Mouse (Mus musculus) myocyte (in vitro differentiated cells): ENCODE measurements around the gene Cd2ap. TPM values are rescaled to one million over a fixed set of nuclear protein-coding genes. Genes with fewer than 3 reads are reported as not detected.
A peak's percentile ranks its signal among the peaks of the same experiment; 100 is the strongest.
"Not testable (repeated sequence)": the region's sequence is repeated elsewhere in the genome, so short reads cannot be mapped to it uniquely, and the experiment has no call there.

ENCODE experiments used
- H3K27me3 ChIP-seq: one replicate; pipeline ENCODE4 v1.6.1; 2011; ENCODE audit not compliant: control insufficient read depth, insufficient read depth, insufficient read length
- H3K36me3 ChIP-seq: one replicate; pipeline ENCODE4 v1.6.1; 2011; ENCODE audit not compliant: control insufficient read depth, insufficient read depth
- H3K4me2 ChIP-seq: one replicate; pipeline ENCODE4 v1.6.1; 2011; ENCODE audit warnings: low read depth, control low read depth
- H3K4me3 ChIP-seq: one replicate; pipeline ENCODE4 v1.5.1; 2011; ENCODE audit warnings: mild to moderate bottlenecking, control low read depth, moderate library complexity
- H3K79me2 ChIP-seq: one replicate; pipeline ENCODE4 v1.6.1; 2011; ENCODE audit not compliant: control insufficient read depth, insufficient read depth
- H3ac ChIP-seq: one replicate; pipeline ENCODE4 v1.6.1; 2011; ENCODE audit not compliant: control insufficient read depth, insufficient read length
- CEBPB ChIP-seq: IDR thresholded peaks from 2 replicates; pipeline ENCODE4 v1.6.1; 2011; ENCODE audit warnings: mild to moderate bottlenecking, moderate library complexity; ENCODE audit not compliant: poor library complexity, insufficient read depth, severe bottlenecking
- E2F4 ChIP-seq: IDR thresholded peaks from one replicate; pipeline ENCODE4 v1.6.1; 2011; ENCODE audit warnings: mild to moderate bottlenecking, control low read depth, moderate library complexity; ENCODE audit not compliant: insufficient read depth
- MAX ChIP-seq: IDR thresholded peaks from one replicate; pipeline ENCODE4 v1.6.1; 2011; ENCODE audit warnings: low read depth, mild to moderate bottlenecking, control low read depth
- MYOD1 ChIP-seq, 3 experiments: IDR thresholded peaks; one replicate each; pipeline ENCODE4 v1.6.1; 2011; ENCODE audit warnings: control low read depth in 2 of 3, low read depth in 2 of 3, mild to moderate bottlenecking in 2 of 3, moderate library complexity in 1 of 3; ENCODE audit not compliant: insufficient read length in 2 of 3, control insufficient read depth in 1 of 3
- MYOG ChIP-seq, 3 experiments: IDR thresholded peaks; one replicate each; pipeline ENCODE4 v1.6.1; 2011; ENCODE audit warnings: control low read depth in 2 of 3, low read depth in 2 of 3, mild to moderate bottlenecking in 2 of 3; ENCODE audit not compliant: insufficient read length in 2 of 3, control insufficient read depth in 1 of 3, insufficient read depth in 1 of 3
- POLR2A ChIP-seq: IDR thresholded peaks from one replicate; pipeline ENCODE4 v1.6.1; 2011; ENCODE audit warnings: low read depth, mild to moderate bottlenecking, control low read depth, moderate library complexity; ENCODE audit not compliant: insufficient read length
- POLR2AphosphoS2 ChIP-seq: IDR thresholded peaks from one replicate; pipeline ENCODE4 v1.6.1; 2011; ENCODE audit warnings: low read depth, control low read depth; ENCODE audit not compliant: insufficient read length
- REST ChIP-seq: IDR thresholded peaks from one replicate; pipeline ENCODE4 v1.6.1; 2011; ENCODE audit warnings: mild to moderate bottlenecking, control low read depth, moderate library complexity; ENCODE audit not compliant: insufficient read depth, insufficient read length
- SRF ChIP-seq: IDR thresholded peaks from one replicate; pipeline ENCODE4 v1.6.1; 2011; ENCODE audit warnings: low read depth; ENCODE audit not compliant: control insufficient read depth, insufficient read length
- TCF12 ChIP-seq: IDR thresholded peaks from one replicate; pipeline ENCODE4 v1.6.1; 2011; ENCODE audit warnings: mild to moderate bottlenecking, control low read depth; ENCODE audit not compliant: poor library complexity, insufficient read depth, severe bottlenecking
- TCF3 ChIP-seq: IDR thresholded peaks from one replicate; pipeline ENCODE4 v1.6.1; 2011; ENCODE audit warnings: low read depth, control low read depth; ENCODE audit not compliant: insufficient read length
- USF1 ChIP-seq: IDR thresholded peaks from one replicate; pipeline ENCODE4 v1.6.1; 2011; ENCODE audit warnings: low read depth, mild to moderate bottlenecking, control low read depth, moderate library complexity
- polyA plus RNA-seq: library from polyadenylated mRNA; unstranded; fragments of >200 nt; fragmentation: generic; extraction: Trizol; gene quantifications from one replicate; pipeline ENCODE4 v1.2.1, GENCODE M21; 2012; ENCODE audit warnings: missing spikeins

Cd2ap gene
- polyA plus RNA-seq, 1 experiment, result 2.3 TPM

DNA sequence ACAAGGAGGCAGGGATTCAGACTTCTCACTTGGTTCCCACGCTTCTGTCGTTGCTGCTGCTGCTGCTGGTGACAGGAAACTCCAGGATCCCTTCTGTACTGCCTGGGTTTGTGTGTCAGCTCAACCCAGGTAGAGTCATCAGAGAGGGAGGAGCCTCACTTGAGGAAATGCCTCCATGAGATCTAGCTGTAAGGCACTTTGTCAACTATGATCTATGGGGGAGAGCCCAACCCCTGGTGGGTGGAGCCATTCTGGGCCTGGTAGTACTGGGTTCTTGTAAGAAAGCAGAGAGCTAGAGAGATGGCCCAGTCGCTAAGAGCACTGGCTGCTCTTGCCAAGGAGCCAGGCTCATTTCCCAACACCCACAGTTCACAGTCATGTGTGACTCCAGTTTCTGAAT, 34.0 kb upstream of the Cd2ap start:
- H3K4me3 ChIP-seq, result no peak overlapping the region
- H3ac ChIP-seq, result no peak overlapping the region
- no peak for TF ChIP-seq MYOD1 (IDR thresholded peaks at IDR 0.05; ENCODE audit: control insufficient read depth in 1 of 3, insufficient read length in 2 of 3, low read depth in 2 of 3)
- no peaks in the 10 kb centered on the region for H3K27me3 ChIP-seq
- H3K36me3 ChIP-seq, result no peaks in the 10 kb centered on the region
- no peaks in the 10 kb centered on the region for H3K79me2 ChIP-seq
- H3K4me2 ChIP-seq, result no peak overlapping the region

- Histone ChIP-seq H3K27me3 (no peaks in the 10 kb centered on the region), H3ac (no peak overlapping the region), H3K36me3 (no peaks in the 10 kb centered on the region), H3K4me2 (peak overlapping the region; percentile 50), H3K4me3 (no peak overlapping the region), H3K79me2 (no peaks in the 10 kb centered on the region)
- no peak for TF ChIP-seq TCF3
- TF ChIP-seq REST, result no peak
- no peak for TF ChIP-seq CEBPB
- no peak for TF ChIP-seq TCF12
- no peak for TF ChIP-seq SRF
- no peak for TF ChIP-seq MYOD1 (IDR thresholded peaks at IDR 0.05; ENCODE audit: control insufficient read depth in 1 of 3, insufficient read length in 2 of 3, low read depth in 2 of 3)
- TF ChIP-seq E2F4, result no peak
- TF ChIP-seq POLR2AphosphoS2, result no peak
- TF ChIP-seq MYOG (IDR thresholded peaks at IDR 0.05; ENCODE audit: control insufficient read depth in 1 of 3, insufficient read depth in 1 of 3, insufficient read length in 2 of 3, low read depth in 2 of 3), result no peak
- no peak for TF ChIP-seq MAX
- TF ChIP-seq USF1, result no peak
- TF ChIP-seq POLR2A, result no peak
Measured at GRCm38 (mm10) chr17:42909376-42909775, 32.9 kb upstream of the Cd2ap start.

GRCm38 (mm10) chr17:42908744-42909370, 32.4 kb upstream of the Cd2ap start:
- Histone ChIP-seq H3ac (no peak overlapping the region), H3K4me2 (peak overlapping the region; percentile 24), H3K27me3 (no peaks in the 10 kb centered on the region), H3K36me3 (no peaks in the 10 kb centered on the region), H3K79me2 (no peaks in the 10 kb centered on the region), H3K4me3 (no peak overlapping the region)
- TF ChIP-seq REST (no peak), E2F4 (no peak), POLR2A (no peak), TCF3 (no peak), MYOG (IDR thresholded peaks at IDR 0.05; ENCODE audit: control insufficient read depth in 1 of 3, insufficient read depth in 1 of 3, insufficient read length in 2 of 3, low read depth in 2 of 3) (no peak), CEBPB (no peak), MYOD1 (IDR thresholded peaks at IDR 0.05; ENCODE audit: control insufficient read depth in 1 of 3, insufficient read length in 2 of 3, low read depth in 2 of 3) (no peak), SRF (no peak), POLR2AphosphoS2 (no peak), USF1 (no peak)

- Histone ChIP-seq H3K4me3 (no peak overlapping the region), H3ac (no peak overlapping the region), H3K27me3 (no peaks in the 10 kb centered on the region), H3K4me2 (no peak overlapping the region), H3K79me2 (no peaks in the 10 kb centered on the region), H3K36me3 (no peaks in the 10 kb centered on the region)
- TF ChIP-seq POLR2A, result no peak
- no peak for TF ChIP-seq MYOD1 (IDR thresholded peaks at IDR 0.05; ENCODE audit: control insufficient read depth in 1 of 3, insufficient read length in 2 of 3, low read depth in 2 of 3)
- no peak for TF ChIP-seq POLR2AphosphoS2
Measured at GRCm38 (mm10) chr17:42908136-42908535, 31.7 kb upstream of the Cd2ap start.

DNA sequence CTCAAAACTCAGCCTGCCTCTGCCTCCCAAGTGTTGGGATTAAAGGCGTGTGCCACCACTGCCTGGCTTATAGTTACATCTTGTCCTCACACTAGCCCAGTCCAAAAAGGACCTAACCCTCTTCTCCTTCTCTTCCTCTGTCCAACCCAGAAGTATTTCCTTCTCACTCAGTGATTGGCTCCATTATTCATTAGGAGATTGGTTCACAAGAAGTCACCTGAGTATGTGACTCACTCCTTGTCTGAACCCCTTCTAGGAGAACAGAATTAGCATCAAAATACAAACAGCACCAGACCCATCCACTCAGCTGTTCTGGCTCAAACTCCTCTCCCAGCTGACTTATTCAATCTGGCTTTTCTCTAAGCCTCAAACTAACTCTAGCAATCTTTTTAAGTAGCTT, 30.0 kb upstream of the Cd2ap start:
- H3K36me3 ChIP-seq, H3K27me3 ChIP-seq, H3ac ChIP-seq, H3K4me2 ChIP-seq, H3K4me3 ChIP-seq, H3K79me2 ChIP-seq: not testable (repeated sequence)

DNA sequence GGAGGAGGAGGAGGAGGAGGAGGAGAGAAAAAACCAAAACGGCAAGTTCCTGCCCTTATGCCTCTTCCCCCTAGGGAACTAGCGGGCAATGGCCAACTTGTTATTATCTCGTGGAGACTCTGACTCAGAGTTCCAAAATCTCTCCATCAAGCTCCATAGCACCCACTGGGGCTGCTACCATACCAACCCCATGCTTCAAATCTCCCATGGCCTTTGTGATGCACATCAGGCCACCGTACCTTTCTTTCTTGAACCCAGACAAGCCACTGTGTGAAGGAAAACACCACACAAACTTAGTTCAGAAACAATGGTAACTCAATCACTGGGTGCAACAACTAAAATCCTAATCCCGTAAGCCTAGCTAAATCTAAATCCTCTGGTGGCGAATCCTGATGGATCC, 29.5 kb upstream of the Cd2ap start:
- TF ChIP-seq MYOD1 (IDR thresholded peaks at IDR 0.05; ENCODE audit: control insufficient read depth in 1 of 3, insufficient read length in 2 of 3, low read depth in 2 of 3), result no peak
- TF ChIP-seq USF1, result no peak
- H3K4me2 ChIP-seq, result no peak overlapping the region
- H3ac ChIP-seq, result no peak overlapping the region
- H3K4me3 ChIP-seq, result no peak overlapping the region
- H3K27me3 ChIP-seq, result no peaks in the 10 kb centered on the region
- H3K36me3 ChIP-seq, result no peaks in the 10 kb centered on the region
- H3K79me2 ChIP-seq, result no peaks in the 10 kb centered on the region
